Mouse (Mus musculus): Measurements from ENCODE around the gene Olfr1458. TPM values are rescaled to one million over a fixed set of nuclear protein-coding genes. Genes with fewer than 3 reads are reported as not detected.

Olfr1458 gene
- not detected for polyA plus RNA-seq (2017; shearing (Covaris generic))

GRCm38 (mm10) chr19:13106675-13107074 lies at the start of gene Olfr1458:
TSS of gene Olfr1458 (minus strand) at chr19:13106775.

GRCm38 (mm10) chr19:13149449-13149848 lies 42.9 kb upstream of the Olfr1458 start, which contains the start of gene Olfr1459:
TSS of gene Olfr1459 (minus strand) at chr19:13149549.

GRCm38 (mm10) chr19:13097791-13098190 lies 8.8 kb downstream of the Olfr1458 start, which contains the start of gene Olfr1457:
TSS of gene Olfr1457 (minus strand) at chr19:13097891.

GRCm38 (mm10) chr19:13060310-13060709 lies 46.3 kb downstream of the Olfr1458 start, which contains the start of gene Olfr1454:
TSS of gene Olfr1454 (plus strand) at chr19:13060610.

Other genes starting within 250 kb of the Olfr1458 start
- gene Olfr1444, start 249.5 kb downstream of the Olfr1458 start, polyA plus RNA-seq (2017; shearing (Covaris generic)) = 0.47 TPM
- gene Olfr1445, start 222.9 kb downstream of the Olfr1458 start, polyA plus RNA-seq (2017; shearing (Covaris generic)) = not detected
- not detected for gene Olfr1446, start 213.3 kb downstream of the Olfr1458 start, polyA plus RNA-seq (2017; shearing (Covaris generic))
- not detected for gene Olfr1447, start 203.0 kb downstream of the Olfr1458 start, polyA plus RNA-seq (2017; shearing (Covaris generic))
- gene Olfr1448, start 182.4 kb downstream of the Olfr1458 start, polyA plus RNA-seq (2017; shearing (Covaris generic)) = not detected
- gene Olfr1449, start 175.9 kb downstream of the Olfr1458 start, polyA plus RNA-seq (2017; shearing (Covaris generic)) = not detected
- not detected for gene Olfr1450, start 156.5 kb downstream of the Olfr1458 start, polyA plus RNA-seq (2017; shearing (Covaris generic))
- 0.19 TPM for gene Olfr1451, start 111.8 kb downstream of the Olfr1458 start, polyA plus RNA-seq (2017; shearing (Covaris generic))
- not detected for gene Olfr1453, start 78.4 kb downstream of the Olfr1458 start, polyA plus RNA-seq (2017; shearing (Covaris generic))
- not detected for gene Olfr1454, start 46.2 kb downstream of the Olfr1458 start, polyA plus RNA-seq (2017; shearing (Covaris generic))
- gene Olfr1457, start 8.9 kb downstream of the Olfr1458 start, polyA plus RNA-seq (2017; shearing (Covaris generic)) = not detected
- not detected for gene Olfr1459, start 42.8 kb upstream of the Olfr1458 start, polyA plus RNA-seq (2017; shearing (Covaris generic))
- not detected for gene Olfr1461, start 56.2 kb upstream of the Olfr1458 start, polyA plus RNA-seq (2017; shearing (Covaris generic))
- gene Olfr1462, start 79.0 kb upstream of the Olfr1458 start, polyA plus RNA-seq (2017; shearing (Covaris generic)) = not detected
- not detected for gene Olfr1463, start 124.6 kb upstream of the Olfr1458 start, polyA plus RNA-seq (2017; shearing (Covaris generic))
- gene Olfr1465, start 208.8 kb upstream of the Olfr1458 start, polyA plus RNA-seq (2017; shearing (Covaris generic)) = not detected
- gene Olfr1466, start 232.1 kb upstream of the Olfr1458 start, polyA plus RNA-seq (2017; shearing (Covaris generic)) = not detected

All from CD4-positive, CD25-positive, alpha-beta regulatory T cell (primary cell).